Mouse (Mus musculus) retina, postnatal 7 days (tissue): ENCODE measurements around the gene B430306N03Rik.
"Not testable (repeated sequence)": the region's sequence is repeated elsewhere in the genome, so short reads cannot be mapped to it uniquely, and the experiment has no call there.

Source experiments
- DNase-seq: peaks from one replicate; pipeline ENCODE4 v3.0.0-alpha.2; 2012; ENCODE audit warnings: low read depth, low spot score

B430306N03Rik gene

GRCm38 (mm10) chr17:48315905-48316579 lies at the start of gene B430306N03Rik:
TSS of gene B430306N03Rik (plus strand) at chr17:48316141.
- not testable (repeated sequence) for DNase-seq

DNA sequence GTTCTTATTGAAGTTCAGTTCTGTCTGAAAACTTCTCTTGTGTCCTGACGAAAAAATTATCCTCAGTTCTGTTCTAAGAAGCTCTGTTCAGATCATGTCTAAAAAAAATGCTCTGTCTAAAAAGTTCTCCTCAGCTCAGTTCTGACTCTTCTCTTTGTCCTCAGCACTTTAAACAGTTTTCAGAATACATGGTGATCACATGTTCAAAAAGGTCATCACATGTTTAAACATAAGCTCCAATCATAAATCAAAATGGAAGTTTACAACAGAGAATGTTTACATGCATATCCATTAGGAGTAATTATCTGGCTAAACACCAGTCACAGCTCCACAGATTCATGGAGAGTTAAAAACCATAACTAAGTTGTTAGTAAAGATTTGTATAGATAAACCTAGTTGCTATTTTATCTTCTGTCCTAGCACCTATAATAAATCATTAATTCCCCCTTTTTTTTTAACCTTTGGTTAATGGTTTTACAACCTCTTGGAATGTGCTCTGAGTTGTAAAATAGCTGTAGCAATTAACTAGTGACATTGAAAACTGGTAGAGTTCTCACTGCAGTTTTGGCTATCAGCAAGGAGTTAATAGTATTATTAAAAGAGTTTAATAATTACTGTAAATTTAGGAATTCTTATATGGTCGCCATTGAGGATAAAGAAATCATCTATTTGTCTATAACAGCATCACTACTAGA lies 49.2 kb upstream of the B430306N03Rik start:
- DNase-seq: no peak

DNA sequence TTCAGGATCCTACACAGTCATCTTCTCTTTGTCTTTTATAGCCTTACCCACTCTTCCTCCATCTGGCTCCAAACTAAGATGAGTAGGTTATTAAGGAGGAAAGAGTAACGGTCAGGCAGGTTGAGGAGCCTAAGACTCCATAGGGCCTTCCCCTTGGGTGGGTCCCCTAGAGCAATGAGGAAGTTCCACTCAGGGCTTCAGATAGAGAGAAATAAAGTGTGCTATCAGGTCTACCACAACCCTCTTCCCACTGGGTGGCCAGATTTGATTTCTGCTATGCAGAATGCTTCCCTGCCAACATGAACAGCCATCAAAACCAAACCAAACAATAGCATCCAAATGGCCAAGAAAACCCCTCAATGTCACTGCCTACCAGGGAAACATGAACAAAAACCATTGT lies 48.4 kb upstream of the B430306N03Rik start:
- no peak for DNase-seq

GRCm38 (mm10) chr17:48268276-48268675 lies 47.7 kb upstream of the B430306N03Rik start:
- DNase-seq: no peak

GRCm38 (mm10) chr17:48269833-48270232 lies 46.1 kb upstream of the B430306N03Rik start:
- DNase-seq: no peak

DNA sequence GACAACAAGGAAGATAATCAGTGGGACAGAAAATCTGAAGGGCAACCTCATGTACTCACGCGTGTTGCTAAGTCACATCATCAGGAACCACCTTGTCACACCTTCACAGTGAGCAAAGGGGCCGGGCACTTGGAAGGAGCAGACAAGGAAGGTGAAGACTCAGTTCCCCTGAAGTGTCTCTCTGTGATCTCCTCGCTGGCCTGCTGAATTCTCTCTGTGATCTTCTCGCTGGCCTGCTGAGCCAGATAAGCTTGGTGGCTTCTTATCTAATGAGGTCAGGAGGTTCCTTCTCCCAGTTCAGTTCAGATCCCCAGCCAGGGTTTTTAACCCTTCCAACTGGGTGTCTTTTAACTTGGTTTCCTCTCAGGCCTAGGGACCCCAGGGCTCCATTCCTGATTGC lies 43.8 kb upstream of the B430306N03Rik start:
- DNase-seq: no peak

GRCm38 (mm10) chr17:48272598-48272997 lies 43.3 kb upstream of the B430306N03Rik start:
- no peak for DNase-seq

- no peak for DNase-seq
Observed at GRCm38 (mm10) chr17:48274098-48274497, 41.8 kb upstream of the B430306N03Rik start.

DNA sequence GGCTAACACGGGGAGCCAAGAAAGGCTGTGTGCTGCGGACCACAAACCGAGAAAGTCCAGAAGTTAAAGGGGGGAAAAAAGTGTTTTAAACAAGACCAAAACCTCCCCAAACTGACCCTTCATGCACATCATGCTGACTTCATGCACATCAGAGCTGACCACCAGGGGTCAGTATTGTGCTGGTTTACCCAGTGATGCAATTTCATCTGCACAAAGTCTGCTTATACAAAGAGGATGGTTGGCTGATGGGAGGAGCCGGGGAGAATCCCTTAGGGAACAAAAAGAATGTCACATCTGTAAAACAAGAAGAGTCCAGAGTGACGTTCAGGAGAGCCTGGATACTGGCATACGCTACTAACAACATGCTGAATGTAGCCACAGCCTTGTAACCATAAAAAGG lies 41.1 kb upstream of the B430306N03Rik start:
- DNase-seq: peak; percentile 63

- no peak for DNase-seq
Observed at GRCm38 (mm10) chr17:48275736-48276135, 40.2 kb upstream of the B430306N03Rik start.

- DNase-seq: no peak
Observed at GRCm38 (mm10) chr17:48278381-48278780, 37.6 kb upstream of the B430306N03Rik start.

DNA sequence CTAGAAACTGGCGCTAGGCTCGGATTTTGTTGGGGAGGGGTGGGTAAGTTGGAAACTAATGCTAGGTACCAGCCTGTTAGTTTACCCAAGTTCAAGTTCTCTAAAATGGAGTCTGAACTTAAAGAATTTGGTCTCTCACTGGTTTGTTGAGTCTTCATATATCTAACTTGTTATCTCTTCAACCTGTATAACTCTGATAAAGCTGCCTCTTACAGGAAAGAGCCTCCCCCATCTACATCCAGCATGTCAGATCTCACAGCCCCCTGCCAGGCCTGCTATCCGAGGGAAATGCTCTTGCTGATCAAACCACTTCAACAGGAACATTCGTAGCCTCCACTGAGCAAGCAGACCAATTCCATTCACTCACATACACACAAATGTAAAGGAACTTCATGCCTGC lies 36.9 kb upstream of the B430306N03Rik start:
- DNase-seq: no peak

- no peak for DNase-seq
Observed at GRCm38 (mm10) chr17:48280943-48281738, 34.8 kb upstream of the B430306N03Rik start.

- DNase-seq: no peak
Observed at GRCm38 (mm10) chr17:48281739-48282085, 34.2 kb upstream of the B430306N03Rik start.

DNA sequence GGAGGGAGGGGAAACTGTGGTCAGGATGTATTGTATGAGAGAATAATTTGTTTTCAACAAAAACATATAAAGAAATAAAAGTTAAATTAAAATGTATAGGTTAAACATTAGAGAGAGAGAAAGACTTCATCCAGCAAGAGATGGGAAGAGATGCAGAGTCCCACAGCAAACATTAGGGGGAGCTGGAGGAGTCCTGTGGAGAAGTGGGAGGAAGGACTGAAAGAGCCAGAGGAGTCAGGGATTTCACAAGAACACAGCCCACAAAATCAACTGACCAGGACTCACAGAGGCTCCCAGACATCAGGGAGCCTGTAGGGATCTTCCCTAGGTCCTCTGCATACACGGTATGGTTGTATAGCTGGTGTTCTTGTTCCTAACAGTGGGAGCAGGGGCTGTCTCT lies 29.2 kb upstream of the B430306N03Rik start:
- DNase-seq: no peak

- no peak for DNase-seq
Observed at GRCm38 (mm10) chr17:48287276-48287675, 28.7 kb upstream of the B430306N03Rik start.

DNA sequence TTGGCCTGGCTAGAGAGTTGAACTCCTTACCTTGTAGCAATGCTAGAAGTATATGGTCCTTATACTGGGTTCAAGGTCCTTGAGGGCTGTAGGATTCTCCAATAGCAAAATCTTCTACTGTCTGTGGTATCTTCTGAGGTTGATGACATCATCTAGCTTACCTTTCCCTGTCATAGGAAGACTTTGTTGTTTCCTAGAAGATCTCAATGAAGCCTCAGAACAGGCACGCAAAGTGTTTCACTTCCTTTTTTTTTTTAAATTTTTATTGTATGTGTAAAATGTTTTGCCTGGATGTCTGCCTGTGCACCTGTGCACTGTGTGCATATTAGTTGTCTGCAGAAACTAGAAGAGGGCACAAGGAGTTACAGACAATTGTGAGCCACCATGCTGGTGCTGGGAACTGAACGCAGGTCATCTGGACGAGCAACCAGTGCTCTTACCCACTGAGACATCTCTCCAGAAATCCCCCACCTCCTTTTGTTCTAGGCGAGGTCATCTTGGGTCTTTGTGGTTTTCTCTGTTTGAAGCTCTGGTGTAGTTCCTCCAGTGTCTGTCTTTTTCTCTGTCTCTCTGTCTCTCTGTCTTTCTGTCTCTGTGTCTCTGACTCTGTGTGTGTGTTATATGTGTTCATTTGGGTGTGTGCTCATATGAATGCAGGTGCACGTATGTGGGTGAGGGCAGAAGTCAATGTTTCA lies 22.3 kb upstream of the B430306N03Rik start:
- DNase-seq: no peak

GRCm38 (mm10) chr17:48299203-48299602 lies 16.7 kb upstream of the B430306N03Rik start, which contains the start of gene Treml2:
TSS of gene Treml2 (plus strand) at chr17:48299498.
- DNase-seq: no peak

GRCm38 (mm10) chr17:48299756-48300155 lies 16.2 kb upstream of the B430306N03Rik start:
- DNase-seq: no peak

DNA sequence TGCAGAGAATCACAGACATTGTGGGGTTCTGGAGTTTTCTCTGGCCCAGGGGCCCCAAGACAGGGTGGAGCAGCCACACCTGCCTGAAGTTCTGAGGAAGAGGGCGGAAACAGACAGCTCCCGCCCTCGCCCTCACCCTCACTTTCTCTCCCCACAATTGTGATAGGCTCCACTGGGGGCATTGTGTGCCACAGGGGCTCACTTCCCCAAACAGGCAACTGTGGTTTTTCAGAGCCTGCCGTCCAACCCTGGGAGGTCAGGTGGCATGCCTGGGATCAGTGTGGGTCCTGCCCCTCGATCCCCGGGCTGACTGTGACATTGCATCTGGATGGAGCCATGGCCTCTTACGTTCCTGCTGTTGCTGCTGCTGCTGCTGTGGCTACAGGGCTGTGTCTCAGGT lies 15.7 kb upstream of the B430306N03Rik start:
- DNase-seq: no peak

- DNase-seq: no peak
Observed at GRCm38 (mm10) chr17:48300861-48301260, 15.1 kb upstream of the B430306N03Rik start.

DNA sequence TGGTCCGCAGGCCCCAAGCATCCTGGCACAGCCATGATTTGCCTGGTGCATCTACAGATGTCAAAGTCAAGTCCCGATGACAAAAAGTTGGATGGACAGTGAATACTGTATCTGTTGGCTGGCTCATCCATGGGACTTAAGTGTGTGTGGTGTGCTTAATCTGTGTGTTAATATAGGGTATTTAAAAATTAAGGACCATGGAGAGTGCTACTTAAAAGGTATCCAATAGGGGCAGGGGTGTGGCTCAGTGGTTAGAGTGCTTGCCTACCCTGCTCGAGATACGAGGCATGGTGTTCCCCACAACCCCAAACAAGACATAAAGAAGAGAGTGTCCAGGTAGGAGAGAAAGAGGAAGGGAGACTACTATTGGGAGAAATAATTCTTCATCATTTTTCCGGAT lies 14.1 kb upstream of the B430306N03Rik start:
- DNase-seq: no peak
